Mouse (Mus musculus) neural tube, embryonic 11.5 days (tissue): ENCODE results near the gene Zfp787. TPM values are rescaled to one million over a fixed set of nuclear protein-coding genes. Genes with fewer than 3 reads are reported as not detected.
"Not testable (repeated sequence)": the region's sequence is repeated elsewhere in the genome, so short reads cannot be mapped to it uniquely, and the experiment has no call there.

Source experiments
- ATAC-seq: fragments of 200-750 bp; cut with Nextera tagmentation; 2 replicates; pipeline ENCODE4 v1.8.0; 2017; ENCODE audit warnings: moderate number of reproducible peaks, mild to moderate bottlenecking, moderate TSS enrichment, moderate library complexity; ENCODE audit not compliant: insufficient read depth, low FRiP score, low TSS enrichment
- DNase-seq: peaks from one replicate; pipeline ENCODE4 v3.0.0-alpha.2; 2015; ENCODE audit warnings: low spot score
- H3K27ac ChIP-seq: fragments of 300-500 bp; sonication (generic); 2 replicates; pipeline ENCODE4 v1.5.1; 2014; ENCODE audit warnings: low read depth, mild to moderate bottlenecking, low read length
- H3K27me3 ChIP-seq: fragments of 300-500 bp; sonication (generic); 2 replicates; pipeline ENCODE4 v1.6.1; 2014; ENCODE audit warnings: mild to moderate bottlenecking, low read length, mixed read lengths; ENCODE audit not compliant: control insufficient read depth, insufficient read depth
- H3K36me3 ChIP-seq: fragments of 300-500 bp; sonication (generic); 2 replicates; pipeline ENCODE4 v1.6.1; 2014; ENCODE audit warnings: mild to moderate bottlenecking, low read length, moderate library complexity, mixed read lengths; ENCODE audit not compliant: control insufficient read depth, insufficient read depth
- H3K4me1 ChIP-seq: fragments of 300-500 bp; sonication (generic); 2 replicates; pipeline ENCODE4 v1.6.1; 2014; ENCODE audit warnings: low read length, mixed read lengths; ENCODE audit not compliant: control insufficient read depth, insufficient read depth
- H3K4me2 ChIP-seq: fragments of 300-500 bp; sonication (generic); 2 replicates; pipeline ENCODE4 v1.6.1; 2014; ENCODE audit warnings: low read depth, mild to moderate bottlenecking, moderate library complexity
- H3K4me3 ChIP-seq: fragments of 300-500 bp; sonication (generic); 2 replicates; pipeline ENCODE4 v1.5.1; 2014; ENCODE audit warnings: low read depth, low read length
- H3K9ac ChIP-seq: fragments of 300-500 bp; sonication (generic); 2 replicates; pipeline ENCODE4 v1.6.1; 2014; ENCODE audit warnings: mild to moderate bottlenecking, low read length
- H3K9me3 ChIP-seq: fragments of 300-500 bp; sonication (generic); 2 replicates; pipeline ENCODE4 v1.6.1; 2016; ENCODE audit warnings: low read length; ENCODE audit not compliant: control insufficient read depth
- WGBS: fragments of 180-500 bp; shearing (Covaris S2); extraction: QIAGEN DNeasy Blood & Tissue Kit; methylation state at CpG from one replicate; pipeline ENCODE4 v1.1.7; 2014; 5-methylcytosine and 5-hydroxymethylcytosine counted together
- polyA plus RNA-seq: library from polyadenylated mRNA; unstranded; fragments of >200 nt; fragmentation: Nextera tagmentation; extraction: Ambion mirVana; gene quantifications from 2 replicates; pipeline ENCODE4 v1.2.1, GENCODE M21; 2014

The Zfp787 gene
- polyA plus RNA-seq, 1 experiment from 2014 or later, result 12.5 TPM

DNA sequence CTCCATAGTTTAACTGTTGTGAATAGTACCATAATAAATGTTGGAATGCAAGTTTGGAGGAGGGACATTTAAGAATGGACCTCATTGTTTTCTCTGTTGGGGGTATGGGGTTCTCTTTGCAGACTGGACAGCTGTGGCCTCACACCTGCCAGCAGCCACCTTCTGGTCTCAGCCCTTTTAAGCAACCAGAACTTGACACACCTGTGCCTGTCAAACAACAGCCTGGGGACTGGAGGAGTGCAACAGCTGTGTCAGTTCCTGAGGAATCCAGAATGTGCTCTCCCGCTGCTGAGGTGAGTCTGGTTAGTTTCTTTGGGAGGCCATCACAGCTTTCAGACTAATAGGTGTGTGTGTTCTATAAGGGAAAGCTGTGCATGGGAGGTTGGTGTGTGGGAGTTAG is 34.7 kb downstream of the Zfp787 start:
- ATAC-seq, H3K36me3 ChIP-seq, H3K4me1 ChIP-seq, DNase-seq, H3K9me3 ChIP-seq, H3K27ac ChIP-seq, H3K4me3 ChIP-seq, H3K9ac ChIP-seq, H3K4me2 ChIP-seq, H3K27me3 ChIP-seq: not testable (repeated sequence)
- 69% methylated on average over 1 of the region's 1 CpGs for WGBS

DNA sequence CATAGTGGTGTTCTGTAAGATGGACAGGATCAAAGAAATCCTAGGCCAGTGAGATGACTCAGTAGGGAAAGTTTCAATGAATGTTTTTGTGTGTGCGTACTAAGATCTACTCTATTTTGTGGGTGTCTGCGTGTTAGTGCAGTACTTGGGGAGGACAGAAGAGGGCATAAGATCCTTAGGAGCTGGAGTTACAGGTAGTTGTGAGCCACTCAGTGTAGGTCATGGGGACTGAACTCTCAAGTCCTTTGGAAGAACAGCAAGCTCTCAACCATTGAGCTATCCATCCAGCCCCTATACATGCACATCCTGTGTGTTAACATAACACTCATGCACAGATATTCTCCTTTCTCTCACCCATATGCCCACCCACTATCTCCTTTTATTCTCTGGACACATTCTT is 35.7 kb downstream of the Zfp787 start:
- not testable (repeated sequence) for DNase-seq, H3K4me3 ChIP-seq, H3K4me2 ChIP-seq, H3K4me1 ChIP-seq, ATAC-seq, H3K27ac ChIP-seq, H3K9ac ChIP-seq, H3K27me3 ChIP-seq, H3K36me3 ChIP-seq, H3K9me3 ChIP-seq
- WGBS, result 78% methylated on average over 2 of the region's 2 CpGs

DNA sequence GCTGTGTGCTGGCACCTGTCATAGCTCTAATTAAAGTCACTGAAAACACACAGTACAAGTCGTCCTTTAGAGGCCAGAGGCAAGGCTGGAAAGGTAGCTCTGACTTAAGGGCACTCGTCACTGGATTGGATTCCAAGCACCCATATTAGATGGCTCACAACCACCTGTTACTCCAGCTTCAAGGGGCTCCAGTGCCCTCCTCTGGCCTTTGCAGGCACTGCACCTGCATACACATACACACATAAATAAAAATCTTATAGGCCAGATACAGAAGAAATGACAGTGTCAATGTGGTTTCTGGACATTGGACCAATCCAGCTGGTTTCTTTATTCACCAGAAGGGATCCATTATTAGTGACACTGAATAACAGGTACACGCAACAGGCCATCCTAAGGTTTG is 36.3 kb downstream of the Zfp787 start:
- Histone ChIP-seq H3K27me3 (no peaks in the 10 kb centered on the region), H3K27ac (no peak overlapping the region), H3K4me2 (no peak overlapping the region), H3K4me1 (no peaks in the 10 kb centered on the region), H3K36me3 (no peaks in the 10 kb centered on the region), H3K9me3 (0 out of 2 replicates have a peak, but pooled peaks cover 3% of the 10 kb centered on the region), H3K4me3 (no peak overlapping the region), H3K9ac (no peak overlapping the region)
- WGBS, result 80% methylated on average over 3 of the region's 3 CpGs
- DNase-seq (no peak), ATAC-seq (no peak)

Other genes starting within 250 kb of the Zfp787 start
- not detected in 2 replicates for gene Vmn1r65, start 145.0 kb downstream of the Zfp787 start, polyA plus RNA-seq
- not detected in 2 replicates for gene Nlrp4c, start 110.8 kb downstream of the Zfp787 start, polyA plus RNA-seq
- gene Zfp444, start 16.2 kb upstream of the Zfp787 start, polyA plus RNA-seq, result 71.2 and 71.5 TPM in 2 replicates
- not detected in 2 replicates for gene Galp, start 41.1 kb upstream of the Zfp787 start, polyA plus RNA-seq
- gene Zscan5b, start 66.3 kb upstream of the Zfp787 start, polyA plus RNA-seq, result not detected in 2 replicates
- not detected in 2 replicates for gene Epp13, start 96.7 kb upstream of the Zfp787 start, polyA plus RNA-seq
- 11.0 and 14.0 TPM in 2 replicates for gene Zfp667, start 130.6 kb upstream of the Zfp787 start, polyA plus RNA-seq
- 8.2 and 9.4 TPM in 2 replicates for gene Zfp583, start 175.3 kb upstream of the Zfp787 start, polyA plus RNA-seq
- 2.7 and 3.3 TPM in 2 replicates for gene Gm3854, start 187.8 kb upstream of the Zfp787 start, polyA plus RNA-seq
- gene Zfp78, start 207.3 kb upstream of the Zfp787 start, polyA plus RNA-seq, result 3.0 and 3.3 TPM in 2 replicates
- gene Zfp28, start 227.3 kb upstream of the Zfp787 start, polyA plus RNA-seq, result 14.4 and 14.9 TPM in 2 replicates
- 0.07 and 0.33 TPM in 2 replicates for gene Smim17, start 242.7 kb upstream of the Zfp787 start, polyA plus RNA-seq